Mouse (Mus musculus): ENCODE results near the gene Kat6b.

The Kat6b gene

GRCm38 (mm10) chr14:21560481-21561209 lies 79.4 kb downstream of the Kat6b start:
- in situ Hi-C loops (cut with MseI, MboI) = no loop called here

- in situ Hi-C loops (cut with MseI, MboI) = no loop called here
These were observed 80.3 kb downstream of the Kat6b start for GRCm38 (mm10) chr14:21561396-21562065.

- in situ Hi-C loops (cut with MseI, MboI) = no loop called here
These were observed 82.4 kb downstream of the Kat6b start for GRCm38 (mm10) chr14:21563584-21564118.

- in situ Hi-C loops (cut with MseI, MboI) = no loop called here
These were observed 84.5 kb downstream of the Kat6b start for GRCm38 (mm10) chr14:21565541-21566353.

GRCm38 (mm10) chr14:21567293-21567984 lies 86.2 kb downstream of the Kat6b start:
- in situ Hi-C loops (cut with MseI, MboI) = no loop called here

- in situ Hi-C loops (cut with MseI, MboI) = no loop called here
These were observed 87.6 kb downstream of the Kat6b start for GRCm38 (mm10) chr14:21568821-21569220.

- in situ Hi-C loops (cut with MseI, MboI) = no loop called here
These were observed 93.6 kb downstream of the Kat6b start for GRCm38 (mm10) chr14:21574686-21575309.

GRCm38 (mm10) chr14:21576867-21577266 lies 95.6 kb downstream of the Kat6b start:
- in situ Hi-C loops (cut with MseI, MboI) = no loop called here

GRCm38 (mm10) chr14:21581198-21581597 lies 100.0 kb downstream of the Kat6b start:
- in situ Hi-C loops (cut with MseI, MboI) = no loop called here

- in situ Hi-C loops (cut with MseI, MboI) = no loop called here
These were observed 101.1 kb downstream of the Kat6b start for GRCm38 (mm10) chr14:21582301-21582700.

- in situ Hi-C loops (cut with MseI, MboI) = no loop called here
These were observed 101.8 kb downstream of the Kat6b start for GRCm38 (mm10) chr14:21583051-21583450.

- in situ Hi-C loops (cut with MseI, MboI) = no loop called here
These were observed 102.6 kb downstream of the Kat6b start for GRCm38 (mm10) chr14:21583868-21584267.

GRCm38 (mm10) chr14:21584468-21585135 lies 103.4 kb downstream of the Kat6b start:
- in situ Hi-C loops (cut with MseI, MboI) = no loop called here

GRCm38 (mm10) chr14:21585491-21586251 lies 104.4 kb downstream of the Kat6b start:
- in situ Hi-C loops (cut with MseI, MboI) = no loop called here

- in situ Hi-C loops (cut with MseI, MboI) = no loop called here
These were observed 105.4 kb downstream of the Kat6b start for GRCm38 (mm10) chr14:21586481-21587118.

- in situ Hi-C loops (cut with MseI, MboI) = no loop called here
These were observed 106.7 kb downstream of the Kat6b start for GRCm38 (mm10) chr14:21587931-21588330.

- in situ Hi-C loops (cut with MseI, MboI) = no loop called here
These were observed 108.4 kb downstream of the Kat6b start for GRCm38 (mm10) chr14:21589620-21590019.

GRCm38 (mm10) chr14:21590205-21590604 lies 109.0 kb downstream of the Kat6b start:
- in situ Hi-C loops (cut with MseI, MboI) = no loop called here

GRCm38 (mm10) chr14:21592152-21592551 lies 110.9 kb downstream of the Kat6b start:
- in situ Hi-C loops (cut with MseI, MboI) = no loop called here
